Mouse (Mus musculus) limb, embryonic 12.5 days (tissue): ENCODE measurements around the gene Tnfsf8. TPM values are rescaled to one million over a fixed set of nuclear protein-coding genes. Genes with fewer than 3 reads are reported as not detected.

ENCODE experiments used
- ATAC-seq: fragments of 200-750 bp; cut with Nextera tagmentation; 2 replicates; pipeline ENCODE4 v1.8.0; 2017; ENCODE audit warnings: low read depth, moderate TSS enrichment; ENCODE audit not compliant: insufficient number of reproducible peaks, insufficient read depth, low FRiP score, low TSS enrichment
- H3K27ac ChIP-seq: fragments of 300-500 bp; sonication (generic); 2 replicates; pipeline ENCODE4 v1.5.1; 2016; ENCODE audit warnings: mild to moderate bottlenecking, moderate library complexity
- H3K27me3 ChIP-seq: fragments of 300-500 bp; sonication (generic); 2 replicates; pipeline ENCODE4 v1.6.1; 2016; ENCODE audit warnings: mild to moderate bottlenecking, moderate library complexity
- H3K36me3 ChIP-seq: fragments of 300-500 bp; sonication (generic); 2 replicates; pipeline ENCODE4 v1.6.1; 2016; ENCODE audit warnings: mild to moderate bottlenecking, moderate library complexity
- H3K4me1 ChIP-seq: fragments of 300-500 bp; sonication (generic); replicated peaks from 2 replicates; pipeline ENCODE4 v1.6.1; 2016
- H3K4me2 ChIP-seq: fragments of 300-500 bp; sonication (generic); 2 replicates; pipeline ENCODE4 v1.6.1; 2016; ENCODE audit warnings: mild to moderate bottlenecking, moderate library complexity
- H3K4me3 ChIP-seq: fragments of 300-500 bp; sonication (generic); replicated peaks from 2 replicates; pipeline ENCODE4 v1.5.1; 2016; ENCODE audit warnings: mild to moderate bottlenecking
- H3K9ac ChIP-seq: fragments of 300-500 bp; sonication (generic); replicated peaks from 2 replicates; pipeline ENCODE4 v1.6.1; 2016; ENCODE audit warnings: mild to moderate bottlenecking, moderate library complexity
- H3K9me3 ChIP-seq: fragments of 300-500 bp; sonication (generic); 2 replicates; pipeline ENCODE4 v1.6.1; 2016; ENCODE audit warnings: mild to moderate bottlenecking, moderate library complexity
- WGBS: fragments of 180-500 bp; shearing (Covaris S2); methylation state at CpG from one replicate; pipeline ENCODE4 v1.1.7; 2016; 5-methylcytosine and 5-hydroxymethylcytosine counted together
- polyA plus RNA-seq: library from polyadenylated mRNA; unstranded; fragments of >200 nt; fragmentation: Nextera tagmentation; extraction: Ambion mirVana; gene quantifications from 2 replicates; pipeline ENCODE4 v1.2.1, GENCODE M21; 2016

The Tnfsf8 gene
- 0.05 TPM in 1 of 2 replicates, not detected in the other for polyA plus RNA-seq

- Histone ChIP-seq H3K4me1 (peaks cover 6% of the 10 kb centered on the region; the same call in 1 of the 2 replicates), H3K36me3 (no peaks in the 10 kb centered on the region), H3K27me3 (no peaks in the 10 kb centered on the region), H3K27ac (no peak within 1 kb of the TSS), H3K9me3 (no peaks in the 10 kb centered on the region), H3K4me3 (no peak within 1 kb of the TSS), H3K9ac (no peak within 1 kb of the TSS), H3K4me2 (no peak within 1 kb of the TSS)
- ATAC-seq, result no peak
- WGBS, result 87% methylated on average over 19 of the region's 19 CpGs
Observed at GRCm38 (mm10) chr4:63860688-63861540, at the start of gene Tnfsf8. Tnfsf8 (minus strand) TSS chr4:63861347.

- Histone ChIP-seq H3K4me3 (no peak overlapping the region), H3K9ac (no peak overlapping the region), H3K4me1 (no peaks in the 10 kb centered on the region), H3K36me3 (no peaks in the 10 kb centered on the region), H3K9me3 (no peaks in the 10 kb centered on the region), H3K4me2 (no peak overlapping the region), H3K27ac (no peak overlapping the region), H3K27me3 (no peaks in the 10 kb centered on the region)
- ATAC-seq, result no peak
- 92% methylated on average over 1 of the region's 1 CpGs for WGBS
Observed at GRCm38 (mm10) chr4:63908511-63908910, 47.4 kb upstream of the Tnfsf8 start.

GRCm38 (mm10) chr4:63907473-63907872, 46.3 kb upstream of the Tnfsf8 start:
- Histone ChIP-seq H3K9me3 (no peaks in the 10 kb centered on the region), H3K9ac (no peak overlapping the region), H3K27me3 (no peaks in the 10 kb centered on the region), H3K4me1 (no peaks in the 10 kb centered on the region), H3K27ac (no peak overlapping the region), H3K4me2 (no peak overlapping the region), H3K4me3 (no peak overlapping the region), H3K36me3 (no peaks in the 10 kb centered on the region)
- ATAC-seq, result no peak

GRCm38 (mm10) chr4:63906050-63906449, 44.9 kb upstream of the Tnfsf8 start:
- WGBS, result 65% methylated on average over 3 of the region's 3 CpGs
- Histone ChIP-seq H3K9me3 (no peaks in the 10 kb centered on the region), H3K36me3 (no peaks in the 10 kb centered on the region), H3K27me3 (no peaks in the 10 kb centered on the region), H3K9ac (no peak overlapping the region), H3K27ac (no peak overlapping the region), H3K4me3 (no peak overlapping the region), H3K4me2 (no peak overlapping the region), H3K4me1 (no peaks in the 10 kb centered on the region)
- no peak for ATAC-seq

GRCm38 (mm10) chr4:63899081-63899523, 38.0 kb upstream of the Tnfsf8 start:
- 82% methylated on average over 10 of the region's 10 CpGs for WGBS
- no peak overlapping the region for H3K4me2 ChIP-seq
- no peaks in the 10 kb centered on the region for H3K36me3 ChIP-seq
- ATAC-seq, result no peak
- H3K27me3 ChIP-seq, result no peaks in the 10 kb centered on the region
- no peak overlapping the region for H3K27ac ChIP-seq
- no peaks in the 10 kb centered on the region for H3K4me1 ChIP-seq
- H3K9me3 ChIP-seq, result no peaks in the 10 kb centered on the region
- no peak overlapping the region for H3K9ac ChIP-seq
- no peak overlapping the region for H3K4me3 ChIP-seq

GRCm38 (mm10) chr4:63897152-63897551, 36.0 kb upstream of the Tnfsf8 start:
- H3K4me1 ChIP-seq, result no peaks in the 10 kb centered on the region
- no peak overlapping the region for H3K27ac ChIP-seq
- H3K27me3 ChIP-seq, result no peaks in the 10 kb centered on the region
- ATAC-seq, result no peak
- no peak overlapping the region for H3K9ac ChIP-seq
- H3K9me3 ChIP-seq, result no peaks in the 10 kb centered on the region
- H3K4me3 ChIP-seq, result no peak overlapping the region
- no peak overlapping the region for H3K4me2 ChIP-seq
- no peaks in the 10 kb centered on the region for H3K36me3 ChIP-seq

GRCm38 (mm10) chr4:63886156-63886555, 25.0 kb upstream of the Tnfsf8 start:
- Histone ChIP-seq H3K9ac (no peak overlapping the region), H3K27me3 (no peaks in the 10 kb centered on the region), H3K27ac (no peak overlapping the region), H3K4me3 (no peak overlapping the region), H3K4me1 (no peaks in the 10 kb centered on the region), H3K36me3 (no peaks in the 10 kb centered on the region), H3K4me2 (no peak overlapping the region), H3K9me3 (no peaks in the 10 kb centered on the region)
- 81% methylated on average over 2 of the region's 2 CpGs for WGBS
- no peak for ATAC-seq

GRCm38 (mm10) chr4:63876720-63877119, 15.6 kb upstream of the Tnfsf8 start:
- ATAC-seq, result no peak
- no peaks in the 10 kb centered on the region for H3K4me1 ChIP-seq
- WGBS, result 70% methylated on average over 2 of the region's 2 CpGs
- H3K4me2 ChIP-seq, result no peak overlapping the region
- H3K27me3 ChIP-seq, result no peaks in the 10 kb centered on the region
- no peak overlapping the region for H3K27ac ChIP-seq
- H3K4me3 ChIP-seq, result no peak overlapping the region
- H3K9ac ChIP-seq, result no peak overlapping the region
- no peaks in the 10 kb centered on the region for H3K9me3 ChIP-seq
- H3K36me3 ChIP-seq, result no peaks in the 10 kb centered on the region

GRCm38 (mm10) chr4:63875480-63875879, 14.3 kb upstream of the Tnfsf8 start:
- H3K4me1 ChIP-seq, result no peaks in the 10 kb centered on the region
- no peak for ATAC-seq
- WGBS, result 88% methylated on average over 3 of the region's 3 CpGs

GRCm38 (mm10) chr4:63870678-63871077, 9.5 kb upstream of the Tnfsf8 start:
- Histone ChIP-seq H3K9ac (no peak overlapping the region), H3K27ac (no peak overlapping the region), H3K4me3 (no peak overlapping the region), H3K4me2 (no peak overlapping the region), H3K36me3 (no peaks in the 10 kb centered on the region), H3K9me3 (no peaks in the 10 kb centered on the region), H3K27me3 (no peaks in the 10 kb centered on the region), H3K4me1 (no peaks in the 10 kb centered on the region)
- WGBS, result 100% methylated on average over 1 of the region's 1 CpGs
- ATAC-seq, result no peak

More at GRCm38 (mm10) chr4:63875480-63875879, 14.3 kb upstream of the Tnfsf8 start:
- no peak overlapping the region for H3K4me3 ChIP-seq
- H3K9me3 ChIP-seq, result no peaks in the 10 kb centered on the region
- no peaks in the 10 kb centered on the region for H3K36me3 ChIP-seq
- H3K4me2 ChIP-seq, result no peak overlapping the region
- no peak overlapping the region for H3K9ac ChIP-seq
- no peak overlapping the region for H3K27ac ChIP-seq
- no peaks in the 10 kb centered on the region for H3K27me3 ChIP-seq

- 78% methylated on average over 2 of the region's 2 CpGs for WGBS
- no peak overlapping the region for H3K27ac ChIP-seq
- no peaks in the 10 kb centered on the region for H3K4me1 ChIP-seq
- no peak for ATAC-seq
- H3K9ac ChIP-seq, result no peak overlapping the region
- no peak overlapping the region for H3K4me3 ChIP-seq
- H3K4me2 ChIP-seq, result no peak overlapping the region
- H3K9me3 ChIP-seq, result no peaks in the 10 kb centered on the region
- no peaks in the 10 kb centered on the region for H3K27me3 ChIP-seq
- H3K36me3 ChIP-seq, result no peaks in the 10 kb centered on the region
Observed at GRCm38 (mm10) chr4:63868770-63869169, 7.6 kb upstream of the Tnfsf8 start.

GRCm38 (mm10) chr4:63862953-63863352, 1.8 kb upstream of the Tnfsf8 start:
- no peak overlapping the region for H3K4me3 ChIP-seq
- ATAC-seq, result no peak
- H3K4me2 ChIP-seq, result no peak overlapping the region
- no peak overlapping the region for H3K27ac ChIP-seq
- no peaks in the 10 kb centered on the region for H3K27me3 ChIP-seq
- H3K36me3 ChIP-seq, result no peaks in the 10 kb centered on the region
- peaks cover 6% of the 10 kb centered on the region; the same call in 1 of the 2 replicates for H3K4me1 ChIP-seq
- H3K9me3 ChIP-seq, result no peaks in the 10 kb centered on the region
- WGBS, result 83% methylated on average over 3 of the region's 3 CpGs
- no peak overlapping the region for H3K9ac ChIP-seq
